Mouse (Mus musculus): ENCODE results near the gene Usp49.
"Not testable (repeated sequence)": the region's sequence is repeated elsewhere in the genome, so short reads cannot be mapped to it uniquely, and the experiment has no call there.

GRCm38 (mm10) chr17:47598580-47599304 is 31.7 kb upstream of the Usp49 start:
- TF ChIP-seq CTCF, EP300 (IDR thresholded peaks at IDR 0.05; ENCODE audit: low read depth): not testable (repeated sequence)
